Mouse (Mus musculus) MEL (cell line): ENCODE measurements at regions not wholly inside any gene's neighbourhood (a gene's known extent, or its start where the extent isn't known, plus 50 kb on each side); places are given as distances from the start of the nearest gene placed in this dataset.

Source experiments
- DNase-seq: peaks from one replicate; pipeline ENCODE4 v3.0.0; 2011; ENCODE audit warnings: low read depth, low spot score
- H3K27ac ChIP-seq: 2 replicates; pipeline ENCODE4 v1.5.1; 2012; ENCODE audit warnings: low read depth, mild to moderate bottlenecking, control low read depth, low read length, moderate library complexity; ENCODE audit not compliant: control insufficient read depth
- H3K27me3 ChIP-seq, 2 experiments: fragments of 150-350 bp in 1 of 2; sonication (generic) in 1 of 2; 2 replicates each; pipeline ENCODE4 v1.6.1; 2012; ENCODE audit warnings: low read length in 2 of 2, mild to moderate bottlenecking in 2 of 2, improper control_type of control experiment in 1 of 2, moderate library complexity in 1 of 2; ENCODE audit not compliant: insufficient read depth in 2 of 2, control insufficient read depth in 1 of 2
- H3K36me3 ChIP-seq, 2 experiments: 2 replicates each; pipeline ENCODE4 v1.6.1; 2012 to 2014; ENCODE audit warnings: low read length in 2 of 2, improper control_type of control experiment in 1 of 2, inconsistent platforms in 1 of 2, mild to moderate bottlenecking in 1 of 2; ENCODE audit not compliant: insufficient read depth in 2 of 2, control insufficient read depth in 1 of 2
- H3K4me1 ChIP-seq, 2 experiments: fragments of 150-350 bp in 1 of 2; sonication (generic) in 1 of 2; 2 replicates each; pipeline ENCODE4 v1.6.1; 2012; ENCODE audit warnings: low read length in 2 of 2, improper control_type of control experiment in 1 of 2, mild to moderate bottlenecking in 1 of 2; ENCODE audit not compliant: insufficient read depth in 2 of 2, control insufficient read depth in 1 of 2
- H3K4me3 ChIP-seq, 2 experiments: fragments of 150-350 bp in 1 of 2; sonication (generic) in 1 of 2; 2 replicates each; pipeline ENCODE4 v1.5.1; 2012; ENCODE audit warnings: low read depth in 2 of 2, low read length in 2 of 2, mild to moderate bottlenecking in 2 of 2, moderate library complexity in 2 of 2, control low read depth in 1 of 2, improper control_type of control experiment in 1 of 2; ENCODE audit not compliant: control insufficient read depth in 1 of 2, insufficient read depth in 1 of 2
- H3K79me2 ChIP-seq: 2 replicates; pipeline ENCODE4 v1.6.1; 2012; ENCODE audit warnings: mild to moderate bottlenecking, low read length, moderate library complexity; ENCODE audit not compliant: control insufficient read depth, poor library complexity, insufficient read depth
- H3K9ac ChIP-seq: 2 replicates; pipeline ENCODE4 v1.6.1; 2012; ENCODE audit warnings: low read depth, mild to moderate bottlenecking, control low read depth, low read length, moderate library complexity; ENCODE audit not compliant: control insufficient read depth, poor library complexity, severe bottlenecking
- H3K9me3 ChIP-seq: fragments of 150-350 bp; sonication (generic); replicated peaks from 2 replicates; pipeline ENCODE4 v1.6.1; 2012; ENCODE audit warnings: mild to moderate bottlenecking, low read length, improper control_type of control experiment, moderate library complexity; ENCODE audit not compliant: insufficient read depth
- CHD1 ChIP-seq: IDR thresholded peaks from 2 replicates; pipeline ENCODE4 v1.6.1; 2012; ENCODE audit warnings: low read depth, mild to moderate bottlenecking, inconsistent platforms, low read length, improper control_type of control experiment
- CHD2 ChIP-seq: IDR thresholded peaks from 2 replicates; pipeline ENCODE4 v1.6.1; 2011; ENCODE audit warnings: low read length, improper control_type of control experiment
- CTCF ChIP-seq, 3 experiments: IDR thresholded peaks in 2 of 3; conservative IDR thresholded peaks in 1 of 3; 2 replicates each; pipeline ENCODE4 v1.5.1; 2011 to 2012; ENCODE audit warnings: low read length in 3 of 3, low read depth in 2 of 3, mild to moderate bottlenecking in 2 of 3, improper control_type of control experiment in 1 of 3, inconsistent platforms in 1 of 3, mixed read lengths in 1 of 3, moderate library complexity in 1 of 3; ENCODE audit not compliant: control insufficient read depth in 1 of 3, insufficient read depth in 1 of 3, poor library complexity in 1 of 3, severe bottlenecking in 1 of 3
- ELF1 ChIP-seq: IDR thresholded peaks from 2 replicates; pipeline ENCODE4 v1.6.1; 2014; ENCODE audit warnings: low read depth, mild to moderate bottlenecking, inconsistent platforms, low read length, improper control_type of control experiment, moderate library complexity
- EP300 ChIP-seq, 2 experiments: IDR thresholded peaks; 2 replicates each; pipeline ENCODE4 v1.6.1; 2011; ENCODE audit warnings: improper control_type of control experiment in 2 of 2, low read length in 2 of 2, low read depth in 1 of 2, mild to moderate bottlenecking in 1 of 2
- ETS1 ChIP-seq: IDR thresholded peaks from 2 replicates; pipeline ENCODE4 v1.6.1; 2012; ENCODE audit warnings: low read depth, mild to moderate bottlenecking, inconsistent platforms, low read length, improper control_type of control experiment, moderate library complexity
- GATA1 ChIP-seq: IDR thresholded peaks from 2 replicates; pipeline ENCODE4 v1.6.1; 2011; ENCODE audit warnings: low read depth, low read length, improper control_type of control experiment
- JUND ChIP-seq: IDR thresholded peaks from 2 replicates; pipeline ENCODE4 v1.6.1; 2011; ENCODE audit warnings: low read depth, mild to moderate bottlenecking, improper control_type of control experiment, low read length
- MAFK ChIP-seq: IDR thresholded peaks from 2 replicates; pipeline ENCODE4 v1.6.1; 2011; ENCODE audit warnings: low read depth, mild to moderate bottlenecking, low read length, improper control_type of control experiment, borderline replicate concordance
- MAZ ChIP-seq: IDR thresholded peaks from 2 replicates; pipeline ENCODE4 v1.6.1; 2012; ENCODE audit warnings: low read depth, mild to moderate bottlenecking, inconsistent platforms, low read length, improper control_type of control experiment
- MEF2A ChIP-seq: IDR thresholded peaks from 2 replicates; pipeline ENCODE4 v1.6.1; 2014; ENCODE audit warnings: low read depth, mild to moderate bottlenecking, inconsistent platforms, low read length, improper control_type of control experiment; ENCODE audit not compliant: poor library complexity, insufficient replicate concordance, severe bottlenecking; ENCODE audit errors: extremely low read depth
- MXI1 ChIP-seq: IDR thresholded peaks from 2 replicates; pipeline ENCODE4 v1.6.1; 2011; ENCODE audit warnings: mild to moderate bottlenecking, low read depth, low read length, improper control_type of control experiment
- MYB ChIP-seq: IDR thresholded peaks from 2 replicates; pipeline ENCODE4 v1.6.1; 2011; ENCODE audit warnings: mild to moderate bottlenecking, low read depth, low read length, improper control_type of control experiment
- MYC ChIP-seq: IDR thresholded peaks from 2 replicates; pipeline ENCODE4 v1.6.1; 2011; ENCODE audit warnings: low read depth, mild to moderate bottlenecking, low read length, improper control_type of control experiment, moderate library complexity
- NELFE ChIP-seq: IDR thresholded peaks from 2 replicates; pipeline ENCODE4 v1.6.1; 2011; ENCODE audit warnings: low read depth, low read length, improper control_type of control experiment
- NRF1 ChIP-seq: IDR thresholded peaks from 2 replicates; pipeline ENCODE4 v1.6.1; 2014; ENCODE audit warnings: low read depth, mild to moderate bottlenecking, inconsistent platforms, low read length, improper control_type of control experiment, moderate library complexity; ENCODE audit not compliant: poor library complexity, insufficient read depth, severe bottlenecking
- POLR2A ChIP-seq, 2 experiments: IDR thresholded peaks; 2 replicates each; pipeline ENCODE4 v1.6.1; 2011 to 2012; ENCODE audit warnings: low read length in 2 of 2, mild to moderate bottlenecking in 2 of 2, control low read depth in 1 of 2, improper control_type of control experiment in 1 of 2, low read depth in 1 of 2, moderate library complexity in 1 of 2; ENCODE audit not compliant: control insufficient read depth in 1 of 2, insufficient read depth in 1 of 2, poor library complexity in 1 of 2
- POLR2AphosphoS5 ChIP-seq: IDR thresholded peaks from 2 replicates; pipeline ENCODE4 v1.6.1; 2012; ENCODE audit warnings: low read depth, borderline replicate concordance, mild to moderate bottlenecking, inconsistent platforms, low read length, moderate library complexity, mixed read lengths
- RCOR1 ChIP-seq: IDR thresholded peaks from 2 replicates; pipeline ENCODE4 v1.6.1; 2012; ENCODE audit warnings: low read depth, mild to moderate bottlenecking, inconsistent platforms, low read length, improper control_type of control experiment
- SIN3A ChIP-seq: IDR thresholded peaks from 2 replicates; pipeline ENCODE4 v1.6.1; 2012; ENCODE audit warnings: low read length, improper control_type of control experiment, inconsistent platforms
- TAL1 ChIP-seq: IDR thresholded peaks from 2 replicates; pipeline ENCODE4 v1.6.1; 2012; ENCODE audit warnings: mild to moderate bottlenecking, inconsistent platforms, low read length, moderate library complexity, mixed read lengths
- TBP ChIP-seq: IDR thresholded peaks from 2 replicates; pipeline ENCODE4 v1.8.0; 2011; ENCODE audit warnings: low read depth, low read length, improper control_type of control experiment
- TCF12 ChIP-seq: IDR thresholded peaks from 2 replicates; pipeline ENCODE4 v1.6.1; 2014; ENCODE audit warnings: low read depth, mild to moderate bottlenecking, inconsistent platforms, low read length, improper control_type of control experiment, moderate library complexity
- UBTF ChIP-seq: IDR thresholded peaks from 2 replicates; pipeline ENCODE4 v1.6.1; 2012; ENCODE audit warnings: low read depth, mild to moderate bottlenecking, inconsistent platforms, low read length, improper control_type of control experiment, moderate library complexity, borderline replicate concordance; ENCODE audit not compliant: insufficient read depth
- ZC3H11A ChIP-seq: IDR thresholded peaks from 2 replicates; pipeline ENCODE4 v1.6.1; 2012; ENCODE audit warnings: low read depth, mild to moderate bottlenecking, inconsistent platforms, low read length, improper control_type of control experiment
- ZKSCAN1 ChIP-seq: IDR thresholded peaks from 2 replicates; pipeline ENCODE4 v1.6.1; 2012; ENCODE audit warnings: low read depth, mild to moderate bottlenecking, inconsistent platforms, low read length, improper control_type of control experiment, moderate library complexity
- ZNF384 ChIP-seq: IDR thresholded peaks from 2 replicates; pipeline ENCODE4 v1.6.1; 2012; ENCODE audit warnings: low read depth, mild to moderate bottlenecking, inconsistent platforms, low read length, improper control_type of control experiment

- H3K9ac ChIP-seq, result no peak overlapping the region
- TF ChIP-seq JUND (no peak), MAZ (no peak), ZKSCAN1 (no peak), NRF1 (no peak), ZNF384 (no peak), ZC3H11A (no peak), GATA1 (no peak), MAFK (no peak), EP300 (IDR thresholded peaks at IDR 0.05; ENCODE audit: low read depth in 1 of 2, low read length in 2 of 2) (no peak), ETS1 (no peak), MYB (no peak), MYC (no peak), MXI1 (no peak), CTCF (IDR thresholded peaks at IDR 0.05 in 2 of 3, conservative IDR thresholded peaks at IDR 0.05 in 1 of 3; ENCODE audit: control insufficient read depth in 1 of 3, insufficient read depth in 1 of 3, low read depth in 2 of 3, low read length in 3 of 3, poor library complexity in 1 of 3, severe bottlenecking in 1 of 3) (no peak), TAL1 (no peak), TCF12 (no peak), NELFE (no peak), UBTF (no peak), TBP (no peak)
- no peaks in the 10 kb centered on the region for H3K79me2 ChIP-seq
- no peaks in the 10 kb centered on the region for H3K9me3 ChIP-seq
- H3K4me1 ChIP-seq, result no peaks in the 10 kb centered on the region
- H3K27ac ChIP-seq, result no peak overlapping the region
- no peaks in the 10 kb centered on the region for H3K27me3 ChIP-seq
- no peaks in the 10 kb centered on the region for H3K36me3 ChIP-seq
- no peak overlapping the region for H3K4me3 ChIP-seq
- no peak for DNase-seq
Observed at GRCm38 (mm10) chr3:102374381-102375060, 95.2 kb upstream of the Ngf start.

GRCm38 (mm10) chr3:102372205-102372899 lies 97.4 kb upstream of the Ngf start:
- no peak overlapping the region for H3K27ac ChIP-seq
- no peak overlapping the region for H3K9ac ChIP-seq
- no peak for DNase-seq
- TF ChIP-seq NRF1, result no peak
- TF ChIP-seq TCF12, result no peak
- TF ChIP-seq POLR2AphosphoS5, result no peak
- TF ChIP-seq EP300 (IDR thresholded peaks at IDR 0.05; ENCODE audit: low read depth in 1 of 2, low read length in 2 of 2), result no peak
- TF ChIP-seq JUND, result no peak
- no peak for TF ChIP-seq CHD1
- TF ChIP-seq SIN3A, result no peak
- TF ChIP-seq ZNF384, result no peak
- no peak for TF ChIP-seq POLR2A (IDR thresholded peaks at IDR 0.05; ENCODE audit: control insufficient read depth in 1 of 2, insufficient read depth in 1 of 2, low read depth in 1 of 2, low read length in 2 of 2, poor library complexity in 1 of 2)
- no peak for TF ChIP-seq TAL1
- no peak for TF ChIP-seq MEF2A
- TF ChIP-seq CHD2, result no peak
- no peak for TF ChIP-seq ELF1
- TF ChIP-seq RCOR1, result no peak
- no peak for TF ChIP-seq CTCF (IDR thresholded peaks at IDR 0.05 in 2 of 3, conservative IDR thresholded peaks at IDR 0.05 in 1 of 3; ENCODE audit: control insufficient read depth in 1 of 3, insufficient read depth in 1 of 3, low read depth in 2 of 3, low read length in 3 of 3, poor library complexity in 1 of 3, severe bottlenecking in 1 of 3)
- H3K36me3 ChIP-seq, result no peaks in the 10 kb centered on the region
- H3K4me3 ChIP-seq, result no peak overlapping the region
- no peaks in the 10 kb centered on the region for H3K4me1 ChIP-seq
- H3K27me3 ChIP-seq, result no peaks in the 10 kb centered on the region
- H3K9me3 ChIP-seq, result no peaks in the 10 kb centered on the region
- no peaks in the 10 kb centered on the region for H3K79me2 ChIP-seq
